Mouse (Mus musculus): ENCODE results near the gene Hoxb3. TPM values are rescaled to one million over a fixed set of nuclear protein-coding genes. Genes with fewer than 3 reads are reported as not detected.

Gene Hoxb3
- total RNA-seq (2015) (0.75 and 1.4 TPM in 2 replicates), total RNA-seq (2017) (0.12 and 0.44 TPM in 2 replicates)

DNA sequence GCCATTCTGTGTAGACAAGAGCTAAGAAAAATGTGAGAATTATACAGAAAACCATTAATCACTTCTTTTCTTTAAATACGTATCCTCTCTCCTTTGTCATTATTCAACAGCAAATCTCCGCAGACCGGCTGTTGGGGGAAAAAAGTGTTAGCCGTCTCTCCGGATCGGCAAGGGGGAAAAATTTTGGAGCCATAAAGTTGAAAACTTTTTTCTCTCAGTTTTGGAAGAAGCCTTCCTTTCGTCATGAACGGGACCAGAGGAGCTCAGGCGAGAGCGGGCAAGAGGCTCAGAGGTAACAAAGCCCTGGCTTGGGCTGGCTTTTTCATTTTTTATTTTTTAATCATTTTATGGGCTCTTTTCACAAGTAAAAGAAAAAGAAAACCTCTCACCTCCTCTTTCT is at the start of gene Hoxb3:
Hoxb3 (plus strand) TSS at position 173 of the 400 bp plus-strand sequence.
- no peak for ATAC-seq (ENCODE audit: poor library complexity, severe bottlenecking)

DNA sequence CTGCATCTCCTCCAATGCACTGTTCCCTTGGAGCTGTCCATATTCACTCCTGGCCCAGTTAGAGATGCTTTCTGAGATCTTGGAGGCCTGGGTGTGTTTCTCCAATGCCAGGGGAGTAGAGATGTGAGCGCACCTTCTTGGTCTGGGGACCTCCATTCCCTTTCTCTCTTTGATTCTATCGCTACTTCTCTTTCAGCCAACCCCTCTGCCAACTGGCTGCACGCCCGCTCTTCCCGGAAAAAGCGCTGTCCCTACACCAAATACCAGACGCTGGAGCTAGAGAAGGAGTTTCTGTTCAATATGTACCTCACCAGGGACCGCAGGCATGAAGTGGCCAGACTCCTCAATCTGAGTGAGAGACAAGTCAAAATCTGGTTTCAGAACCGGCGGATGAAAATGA is 48.7 kb upstream of the Hoxb3 start:
- no peak for ATAC-seq (ENCODE audit: poor library complexity, severe bottlenecking)

DNA sequence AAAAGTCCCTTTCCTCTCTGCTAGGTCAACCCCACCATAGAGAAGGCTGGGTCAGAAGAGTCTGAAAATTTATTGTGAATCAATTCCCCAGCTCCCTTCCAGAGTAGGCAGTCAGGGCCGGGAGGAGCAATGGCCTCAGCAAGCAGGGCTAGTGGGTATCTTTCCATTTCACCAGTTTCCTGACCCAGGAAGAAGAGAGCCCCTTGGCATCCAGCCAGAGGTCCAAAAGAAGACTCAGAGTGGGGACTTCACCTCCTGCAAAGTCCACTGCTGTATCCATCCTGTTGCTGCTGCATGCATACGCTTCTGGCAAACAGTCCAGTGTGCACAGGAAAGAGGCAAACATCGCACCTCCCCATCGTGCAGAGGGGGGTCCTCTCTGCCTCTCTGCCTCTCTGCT is 47.2 kb upstream of the Hoxb3 start:
- no peak for ATAC-seq (ENCODE audit: poor library complexity, severe bottlenecking)

DNA sequence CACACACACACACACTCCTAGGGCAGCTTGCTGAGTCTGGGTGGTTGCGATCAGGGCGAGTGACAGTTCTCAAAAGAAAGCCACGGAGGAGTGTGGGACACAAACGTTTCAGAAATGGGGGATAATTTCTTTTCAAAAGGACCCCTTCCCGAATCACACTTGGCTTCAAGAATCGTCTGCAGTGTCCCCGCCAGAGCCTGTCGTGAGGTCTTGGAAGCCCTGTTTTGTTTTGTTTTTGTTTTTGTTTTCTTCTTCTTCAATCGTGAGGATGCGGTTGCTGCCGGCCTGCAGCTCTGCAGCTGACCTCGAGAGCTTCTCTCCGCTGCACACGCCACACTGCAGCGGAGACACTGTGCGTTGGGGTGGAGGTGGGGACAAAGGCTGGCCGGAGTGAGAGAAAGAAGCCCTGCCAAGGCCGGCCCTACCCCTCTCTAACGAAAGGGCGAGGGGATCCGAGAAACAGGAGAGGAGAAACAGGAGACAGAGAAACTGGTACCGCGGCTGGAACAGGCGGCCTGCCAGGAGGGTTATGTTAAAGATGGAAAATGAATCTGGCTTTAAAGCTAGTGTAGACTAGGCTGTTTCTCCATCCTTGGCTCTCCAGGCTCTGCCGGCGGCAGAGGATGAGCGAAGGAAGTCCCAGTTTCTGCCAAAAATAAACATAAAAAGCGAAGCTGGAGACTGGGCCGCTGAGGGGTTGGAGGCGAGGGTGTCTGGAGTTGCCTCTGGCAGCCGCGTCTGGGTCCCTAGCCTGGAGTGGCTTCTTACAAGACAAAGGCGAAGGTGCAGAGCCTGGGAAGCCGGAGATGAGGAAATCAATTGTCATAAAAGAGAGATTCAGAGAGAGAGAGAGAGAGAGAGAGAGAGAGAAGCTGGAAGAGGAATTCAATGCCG is 45.7 kb upstream of the Hoxb3 start:
- no peak for ATAC-seq (ENCODE audit: poor library complexity, severe bottlenecking)

DNA sequence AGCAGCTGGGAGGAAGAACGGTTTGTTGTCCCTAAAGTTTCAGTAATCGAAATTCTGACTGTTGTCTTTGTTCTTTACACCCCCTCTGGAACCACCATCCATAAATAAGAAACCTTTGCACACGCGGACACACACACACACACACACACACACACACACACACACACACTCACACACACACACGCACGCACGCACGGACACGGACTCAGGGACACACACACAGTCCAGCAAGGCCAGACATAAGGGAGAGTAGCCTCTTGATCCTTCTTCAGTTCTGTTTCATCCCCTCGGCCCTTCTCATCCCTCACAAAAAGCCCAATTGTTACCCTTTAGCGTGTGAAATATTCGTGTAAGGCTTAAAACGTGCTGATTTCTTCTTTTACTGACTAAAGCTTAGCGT is 44.8 kb upstream of the Hoxb3 start:
- no peak for ATAC-seq (ENCODE audit: poor library complexity, severe bottlenecking)

DNA sequence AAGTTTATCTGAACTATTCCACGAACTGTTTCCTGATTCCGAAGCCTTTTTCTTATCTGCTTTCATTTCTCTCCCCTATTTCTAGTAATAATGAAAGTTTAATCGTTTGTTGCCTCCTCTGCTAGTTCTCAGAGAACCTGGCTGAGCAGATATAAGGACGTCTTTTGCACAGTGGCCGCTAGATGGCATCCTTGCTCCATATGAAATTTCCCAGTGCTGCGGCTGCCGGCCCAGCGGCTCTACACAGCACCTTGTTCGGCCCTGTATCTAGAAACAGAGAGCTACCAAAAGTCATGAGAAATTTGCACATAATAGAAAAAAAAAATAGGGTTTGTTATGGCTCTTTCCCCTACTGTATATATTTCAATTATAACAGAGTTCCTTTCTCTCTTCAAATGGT is 44.4 kb upstream of the Hoxb3 start:
- ATAC-seq (ENCODE audit: poor library complexity, severe bottlenecking) = peak; percentile 81

DNA sequence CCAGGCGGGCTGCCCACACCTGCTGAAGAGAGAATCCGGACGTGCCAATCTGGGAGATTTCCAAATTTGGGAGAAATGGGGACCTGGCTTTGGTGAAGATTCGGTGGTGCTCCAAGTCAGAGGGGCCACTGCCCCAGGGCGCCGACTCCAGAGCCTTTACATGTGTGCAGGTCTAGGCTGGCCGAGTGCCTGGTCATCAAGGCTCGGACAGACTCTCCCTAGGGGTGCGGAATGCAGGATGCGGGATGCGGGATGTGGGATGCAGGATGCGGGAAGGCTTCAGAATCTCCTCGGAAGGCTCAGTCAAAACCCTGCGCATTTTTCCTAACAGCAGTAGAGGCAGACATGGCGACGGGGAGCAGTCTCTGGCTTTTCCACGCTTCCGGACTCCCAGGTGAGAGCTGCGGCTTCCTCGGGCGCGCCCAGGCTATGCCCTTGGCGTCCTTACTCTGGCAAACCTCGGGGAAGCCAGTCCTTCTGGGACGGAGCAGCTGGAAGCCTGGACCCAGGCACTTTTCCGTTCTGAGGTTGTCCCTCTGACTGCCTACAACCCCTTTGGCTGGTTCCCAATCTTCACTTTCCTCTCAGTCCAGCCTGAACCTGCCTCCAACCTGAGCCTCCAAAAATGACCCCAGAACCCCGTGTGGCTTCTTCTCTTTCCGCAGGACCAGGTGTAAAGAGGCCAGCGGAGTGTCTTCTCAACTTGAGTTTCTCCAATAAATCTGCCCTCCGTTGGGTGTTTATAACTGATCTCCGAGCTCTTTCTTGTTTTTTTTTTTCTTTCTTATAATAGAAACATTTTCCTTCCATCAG is 43.5 kb upstream of the Hoxb3 start:
- no peak for ATAC-seq (ENCODE audit: poor library complexity, severe bottlenecking)

DNA sequence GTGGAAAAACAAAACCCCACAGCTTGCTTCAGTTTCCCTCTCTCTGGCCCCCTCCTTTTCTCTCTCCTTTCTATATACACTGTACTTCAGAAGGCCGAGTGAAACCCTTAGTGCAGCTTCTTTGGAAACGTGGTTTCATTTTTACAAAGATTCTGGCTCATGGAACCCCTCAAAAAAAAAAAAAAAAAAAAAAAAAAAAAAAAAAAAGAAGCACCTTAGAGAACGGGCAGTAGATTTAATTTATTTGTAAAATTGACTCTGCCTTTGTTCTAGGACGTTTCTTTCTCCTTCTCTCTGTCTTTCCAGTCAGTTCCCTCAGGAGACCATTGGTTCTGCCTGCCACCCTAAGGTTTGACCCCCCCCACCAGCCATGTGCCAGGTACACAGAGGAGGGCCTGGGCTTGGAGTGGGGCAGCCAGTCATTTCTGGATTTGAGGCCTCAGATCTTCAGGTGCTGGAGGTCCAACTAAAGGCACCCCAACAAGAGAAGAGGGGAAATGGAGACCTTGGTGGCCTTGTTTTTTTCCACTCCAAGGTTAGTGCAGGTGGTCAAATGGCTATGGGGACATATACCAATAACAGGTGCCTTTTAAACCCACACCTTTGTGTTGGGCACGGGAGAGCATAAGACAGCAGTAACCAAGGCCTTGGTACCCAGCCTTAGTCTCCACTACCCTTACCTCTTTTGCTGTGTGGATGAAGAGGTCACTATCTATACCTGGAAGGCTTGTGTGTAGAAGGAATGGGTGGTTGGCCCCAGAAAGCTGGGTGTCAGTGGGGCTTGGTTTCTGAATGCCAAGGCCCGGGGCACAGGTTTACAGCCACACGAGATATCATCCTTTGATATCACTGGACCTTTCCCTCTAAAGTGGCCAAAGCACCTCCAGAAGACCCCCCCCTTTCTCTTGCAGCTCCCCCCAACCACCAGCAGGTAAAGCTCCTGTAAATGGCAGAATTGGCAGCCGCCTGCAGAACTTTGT is 42.4 kb upstream of the Hoxb3 start:
- no peak for ATAC-seq (ENCODE audit: poor library complexity, severe bottlenecking)

DNA sequence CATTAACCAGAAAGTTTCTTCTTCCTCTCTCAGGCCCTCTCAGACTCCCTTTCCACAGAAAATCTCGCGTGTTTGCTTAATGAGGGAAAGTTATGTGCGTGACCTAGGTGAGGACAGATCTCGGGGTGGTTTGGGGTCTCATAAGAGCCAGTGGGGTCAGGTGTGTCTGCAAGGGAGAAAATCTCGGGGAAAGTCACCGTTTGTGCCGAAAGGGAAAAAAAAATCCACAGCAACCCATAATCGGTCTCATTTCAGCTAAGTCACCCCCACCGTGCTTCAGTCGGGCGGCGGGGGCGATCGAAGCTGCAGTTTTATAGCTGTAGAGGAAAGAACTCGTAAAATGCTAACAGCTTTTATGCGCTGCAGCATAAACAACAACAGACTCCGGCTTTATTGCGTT is 41.7 kb upstream of the Hoxb3 start:
- ATAC-seq (ENCODE audit: poor library complexity, severe bottlenecking) = no peak

DNA sequence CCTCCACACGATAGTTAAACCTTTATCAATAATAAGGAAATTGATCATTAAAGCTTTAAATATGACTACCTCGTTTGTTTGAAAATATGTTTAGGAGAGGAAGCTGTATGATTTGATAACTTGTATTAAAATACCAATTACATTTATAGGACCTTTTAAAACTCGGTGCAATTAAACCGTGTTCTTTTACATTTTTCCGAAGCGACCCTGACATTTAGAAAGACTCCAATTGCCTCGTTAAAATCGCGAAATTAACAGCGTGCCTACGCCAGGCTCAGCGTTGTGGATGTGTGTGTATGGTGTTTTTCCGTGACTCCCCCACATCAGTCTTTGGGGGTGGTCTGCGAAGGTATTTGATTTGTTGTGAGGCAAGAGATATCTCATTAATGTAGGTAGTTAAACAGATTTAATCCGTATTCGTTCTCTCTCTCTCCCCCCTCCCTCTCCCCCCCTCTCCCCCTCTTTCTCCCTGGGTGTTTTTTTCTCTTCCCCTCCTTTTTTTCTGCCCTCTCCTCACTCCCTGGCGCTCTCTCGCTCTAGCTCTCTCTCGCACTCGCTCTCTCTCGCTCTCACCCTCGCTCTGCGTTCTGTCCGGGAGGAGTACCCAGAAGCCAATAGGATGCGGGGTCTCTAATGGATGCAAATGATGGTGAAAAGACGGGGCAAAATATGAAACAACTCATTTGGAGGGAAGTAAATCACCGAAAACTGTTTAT is 41.1 kb upstream of the Hoxb3 start, which contains the start of gene Hoxb8:
Hoxb8 (plus strand) TSS at position 51 of the 716 bp plus-strand sequence.
- ATAC-seq (ENCODE audit: poor library complexity, severe bottlenecking) = no peak

DNA sequence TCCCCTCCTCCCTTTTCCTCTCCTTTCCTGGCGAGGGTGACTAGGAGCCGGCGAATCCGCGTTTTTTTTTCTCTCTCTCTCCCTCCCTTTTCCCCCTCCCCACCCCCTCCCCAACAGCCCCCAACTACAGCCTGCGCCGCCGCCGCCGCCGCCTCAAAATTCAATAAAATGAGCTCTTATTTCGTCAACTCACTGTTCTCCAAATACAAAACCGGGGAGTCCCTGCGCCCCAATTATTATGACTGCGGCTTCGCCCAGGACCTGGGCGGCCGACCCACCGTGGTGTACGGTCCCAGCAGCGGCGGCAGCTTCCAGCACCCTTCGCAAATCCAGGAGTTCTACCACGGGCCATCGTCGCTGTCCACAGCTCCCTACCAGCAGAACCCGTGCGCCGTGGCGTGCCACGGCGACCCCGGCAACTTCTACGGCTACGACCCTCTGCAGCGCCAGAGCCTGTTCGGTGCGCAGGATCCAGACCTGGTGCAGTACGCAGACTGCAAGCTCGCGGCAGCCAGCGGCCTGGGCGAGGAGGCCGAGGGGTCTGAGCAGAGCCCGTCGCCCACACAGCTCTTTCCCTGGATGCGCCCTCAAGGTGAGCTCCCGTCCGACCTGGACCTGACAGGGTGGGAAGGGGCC is 40.2 kb upstream of the Hoxb3 start:
- ATAC-seq (ENCODE audit: poor library complexity, severe bottlenecking) = no peak

DNA sequence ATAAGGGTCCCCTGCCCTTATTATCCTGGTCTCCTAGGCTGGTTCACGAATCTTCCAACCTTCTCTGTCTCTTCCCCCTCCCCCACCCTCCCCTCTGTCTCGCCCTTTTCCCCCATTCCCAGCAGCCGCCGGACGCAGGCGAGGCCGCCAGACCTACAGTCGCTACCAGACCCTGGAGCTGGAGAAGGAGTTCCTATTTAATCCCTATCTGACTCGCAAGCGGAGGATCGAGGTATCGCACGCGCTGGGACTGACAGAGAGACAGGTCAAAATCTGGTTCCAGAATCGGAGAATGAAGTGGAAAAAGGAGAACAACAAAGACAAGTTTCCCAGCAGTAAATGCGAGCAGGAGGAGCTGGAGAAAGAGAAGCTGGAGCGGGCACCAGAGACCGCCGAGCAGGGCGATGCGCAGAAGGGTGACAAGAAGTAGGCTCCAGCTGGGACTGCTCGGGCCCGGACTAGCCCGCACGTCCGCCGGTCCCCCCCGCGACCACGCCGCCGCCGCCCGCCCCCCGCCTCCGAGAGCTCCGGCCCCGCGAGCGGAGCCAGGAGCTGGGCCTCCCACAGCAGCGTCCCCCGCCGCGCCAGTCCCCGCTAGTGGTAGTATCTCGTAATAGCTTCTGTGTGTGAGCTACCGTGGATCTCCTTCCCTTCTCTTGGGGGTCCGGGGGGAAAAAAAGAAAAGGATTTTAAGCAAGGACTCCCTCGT is 38.9 kb upstream of the Hoxb3 start:
- ATAC-seq (ENCODE audit: poor library complexity, severe bottlenecking) = no peak

DNA sequence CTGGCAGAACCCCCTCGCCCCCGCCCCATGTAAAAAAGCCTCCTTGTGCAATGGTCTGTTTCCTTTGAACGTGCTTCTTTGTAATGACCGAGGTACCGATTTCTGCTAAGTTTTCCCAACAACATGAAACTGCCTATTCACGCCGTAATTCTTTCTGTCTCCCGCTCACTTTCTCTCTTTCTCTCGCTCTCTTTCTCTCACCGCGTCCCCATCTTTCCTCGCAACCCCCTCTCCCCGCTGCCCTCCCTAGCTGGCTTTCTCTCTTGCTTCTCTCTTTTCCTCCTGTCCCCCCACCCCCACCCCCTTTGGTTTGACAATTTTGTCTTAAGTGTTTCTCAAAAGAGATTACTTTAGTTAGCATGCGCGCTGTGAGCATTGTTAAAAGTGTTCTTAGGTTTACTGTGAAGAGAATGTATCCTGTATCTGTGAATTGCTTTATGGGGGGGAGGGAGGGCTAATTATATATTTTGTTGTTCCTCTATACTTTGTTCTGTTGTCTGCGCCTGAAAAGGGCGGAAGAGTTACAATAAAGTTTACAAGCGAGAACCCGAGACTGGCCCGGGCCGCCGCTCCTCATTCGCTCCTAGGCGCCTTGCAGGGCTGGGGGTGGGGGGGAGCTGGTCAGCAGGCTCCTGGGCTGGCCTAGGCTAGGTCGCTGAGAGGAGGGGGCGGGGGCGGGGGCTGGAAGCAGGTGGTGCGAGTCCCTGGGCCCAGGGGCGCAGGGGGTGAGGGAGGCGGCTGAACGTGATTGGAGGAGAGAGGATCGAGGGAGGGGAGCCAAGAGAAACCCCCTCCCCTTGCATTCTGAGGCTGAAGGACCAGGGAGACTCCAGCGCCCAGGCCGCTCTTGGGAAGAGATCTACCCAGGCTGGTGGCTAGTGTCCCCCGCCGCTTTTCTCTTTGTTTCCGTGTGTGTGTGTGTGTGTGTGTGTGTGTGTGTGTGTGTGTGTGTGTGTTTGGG is 38.1 kb upstream of the Hoxb3 start:
- no peak for ATAC-seq (ENCODE audit: poor library complexity, severe bottlenecking)

DNA sequence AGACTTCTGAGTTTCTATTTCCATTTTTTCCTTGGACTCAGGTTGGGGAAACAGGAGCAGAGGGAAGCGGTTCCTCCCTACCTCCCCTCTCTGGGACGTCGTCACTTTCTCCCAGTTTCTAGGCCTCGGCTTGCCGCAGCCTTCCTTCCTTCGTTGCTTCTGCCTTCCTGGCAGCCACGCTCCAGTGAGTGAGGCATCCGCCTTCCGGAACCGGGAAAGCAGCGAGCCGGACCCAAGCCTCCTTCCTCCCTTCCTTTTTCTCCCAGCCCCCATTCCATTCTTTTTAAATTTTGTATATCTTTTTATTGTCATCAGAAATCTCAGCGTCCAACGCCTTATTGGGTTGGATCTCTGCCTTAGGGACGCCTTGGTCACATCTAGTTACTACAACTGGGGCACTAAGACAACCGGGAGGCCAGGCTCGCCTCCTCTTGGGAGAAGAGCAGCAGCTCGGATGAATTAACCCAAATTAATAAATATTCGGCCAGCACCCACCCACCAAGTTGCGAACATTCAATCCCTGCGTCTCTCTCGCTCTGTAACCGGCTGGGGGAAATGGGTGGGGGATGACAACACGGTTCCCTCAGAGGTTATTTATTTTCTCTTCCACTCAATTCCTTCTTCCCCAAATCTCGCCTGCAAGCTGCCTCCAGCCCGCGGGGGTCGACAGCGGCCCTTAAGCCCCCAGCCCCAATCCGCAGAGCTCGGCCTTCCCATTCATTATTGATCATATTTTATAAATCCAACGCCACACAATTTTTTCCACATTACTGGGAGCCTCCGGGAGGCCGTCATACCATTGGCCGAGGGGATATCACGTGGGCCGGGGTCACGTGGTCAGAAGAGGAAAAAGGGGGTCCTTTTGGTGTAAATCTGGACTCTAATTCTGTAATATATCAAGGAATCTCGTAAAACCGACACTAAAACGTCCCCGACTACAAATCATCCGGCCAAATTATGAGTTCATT is 37.1 kb upstream of the Hoxb3 start, which contains the start of gene Hoxb7:
Hoxb7 (plus strand) TSS at position 853 of the 968 bp plus-strand sequence.
- no peak for ATAC-seq (ENCODE audit: poor library complexity, severe bottlenecking)

DNA sequence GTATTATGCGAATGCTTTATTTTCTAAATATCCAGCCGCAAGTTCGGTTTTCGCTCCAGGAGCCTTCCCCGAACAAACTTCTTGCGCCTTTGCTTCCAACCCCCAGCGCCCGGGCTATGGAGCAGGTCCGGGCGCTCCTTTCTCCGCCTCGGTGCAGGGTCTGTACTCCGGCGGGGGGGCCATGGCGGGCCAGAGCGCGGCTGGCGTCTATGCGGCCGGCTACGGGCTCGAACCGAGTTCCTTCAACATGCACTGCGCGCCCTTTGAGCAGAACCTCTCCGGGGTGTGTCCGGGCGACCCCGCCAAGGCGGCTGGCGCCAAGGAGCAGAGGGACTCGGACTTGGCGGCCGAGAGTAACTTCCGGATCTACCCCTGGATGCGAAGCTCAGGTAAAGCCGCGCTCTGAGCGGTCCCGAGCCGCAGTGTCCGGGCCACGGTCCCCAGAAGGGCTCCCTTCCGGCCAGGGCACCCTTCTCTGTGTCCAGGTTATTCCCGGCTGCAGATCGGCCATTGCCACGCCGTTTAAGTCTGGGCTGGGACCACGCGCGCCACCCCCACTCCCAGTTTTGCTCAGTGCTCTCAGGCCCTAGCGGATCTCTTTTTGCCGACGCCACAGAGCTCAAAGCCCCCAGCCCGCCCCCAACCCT is 36.3 kb upstream of the Hoxb3 start:
- ATAC-seq (ENCODE audit: poor library complexity, severe bottlenecking) = no peak

DNA sequence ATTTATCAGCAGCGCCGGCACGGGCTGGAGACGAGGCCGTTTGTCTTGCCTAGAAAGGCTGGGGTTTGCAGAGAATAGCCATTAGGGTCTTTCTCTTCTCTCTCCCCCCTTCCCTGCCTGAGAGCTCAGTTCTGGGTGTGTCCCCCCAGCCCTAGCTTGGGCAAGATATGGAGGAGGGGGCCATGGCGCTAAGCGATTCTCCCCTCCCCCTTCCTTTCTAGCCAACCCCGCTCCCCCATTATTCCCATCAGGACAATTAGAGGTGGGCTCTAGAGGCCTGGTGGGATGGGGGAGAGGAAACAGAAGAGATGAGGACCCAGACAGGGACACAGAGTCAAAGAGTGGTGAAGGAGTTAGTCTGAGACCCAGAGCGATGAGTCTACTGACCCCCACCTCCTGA is 35.7 kb upstream of the Hoxb3 start:
- ATAC-seq (ENCODE audit: poor library complexity, severe bottlenecking) = no peak

Measured in megakaryocyte, adult 5-6 weeks (primary cell).